Mouse (Mus musculus) stomach, embryonic 16.5 days (tissue): ENCODE data around the gene Hist1h4a. TPM values are rescaled to one million over a fixed set of nuclear protein-coding genes. Genes with fewer than 3 reads are reported as not detected.
A peak's percentile ranks its signal among the peaks of the same experiment; 100 is the strongest.
"Not testable (repeated sequence)": the region's sequence is repeated elsewhere in the genome, so short reads cannot be mapped to it uniquely, and the experiment has no call there.

Experiments
- ATAC-seq: fragments of 200-750 bp; cut with Nextera tagmentation; 2 replicates; pipeline ENCODE4 v1.8.0; 2017; ENCODE audit warnings: moderate number of reproducible peaks, moderate TSS enrichment; ENCODE audit not compliant: insufficient read depth, low FRiP score
- H3K27ac ChIP-seq: fragments of 300-500 bp; sonication (generic); 2 replicates; pipeline ENCODE4 v1.5.1; 2014; ENCODE audit warnings: low read length
- H3K27me3 ChIP-seq: fragments of 300-500 bp; sonication (generic); 2 replicates; pipeline ENCODE4 v1.6.1; 2014; ENCODE audit warnings: low read length, control low read depth, mixed read lengths; ENCODE audit not compliant: control insufficient read depth, insufficient read depth
- H3K36me3 ChIP-seq: fragments of 300-500 bp; sonication (generic); 2 replicates; pipeline ENCODE4 v1.6.1; 2014; ENCODE audit warnings: low read length; ENCODE audit not compliant: control insufficient read depth, insufficient read depth
- H3K4me1 ChIP-seq: fragments of 300-500 bp; sonication (generic); 2 replicates; pipeline ENCODE4 v1.6.1; 2014; ENCODE audit warnings: low read length, control low read depth, mixed read lengths; ENCODE audit not compliant: control insufficient read depth, insufficient read depth
- H3K4me2 ChIP-seq: fragments of 300-500 bp; sonication (generic); 2 replicates; pipeline ENCODE4 v1.6.1; 2014; ENCODE audit warnings: low read depth, low read length, mixed read lengths
- H3K4me3 ChIP-seq: fragments of 300-500 bp; sonication (generic); replicated peaks from 2 replicates; pipeline ENCODE4 v1.5.1; 2014; ENCODE audit warnings: mild to moderate bottlenecking, low read length
- H3K9ac ChIP-seq: fragments of 300-500 bp; sonication (generic); 2 replicates; pipeline ENCODE4 v1.6.1; 2014; ENCODE audit warnings: low read length
- H3K9me3 ChIP-seq: fragments of 300-500 bp; sonication (generic); replicated peaks from 2 replicates; pipeline ENCODE4 v1.6.1; 2016; ENCODE audit warnings: low read length, control low read depth; ENCODE audit not compliant: control insufficient read depth
- WGBS: fragments of 180-500 bp; shearing (Covaris S2); extraction: QIAGEN DNeasy Blood & Tissue Kit; methylation state at CpG from one replicate; pipeline ENCODE4 v1.1.7; 2014; 5-methylcytosine and 5-hydroxymethylcytosine counted together
- microRNA-seq: library from miRNA; unstranded; fragments of <30 nt; microRNA quantifications from one replicate; pipeline ENCODE4, GENCODE M21; 2016
- polyA plus RNA-seq: library from polyadenylated mRNA; unstranded; fragments of >200 nt; fragmentation: Nextera tagmentation; extraction: Ambion mirVana; gene quantifications from 2 replicates; pipeline ENCODE4 v1.2.1, GENCODE M21; 2015

Hist1h4a gene
- polyA plus RNA-seq, 1 experiment from 2014 or later: 0.28 TPM

- H3K27me3 ChIP-seq: no peaks in the 10 kb centered on the region
- no peak overlapping the region for H3K9ac ChIP-seq
- no peak overlapping the region for H3K4me2 ChIP-seq
- H3K4me1 ChIP-seq: no peaks in the 10 kb centered on the region
- ATAC-seq: no peak
- no peak overlapping the region for H3K27ac ChIP-seq
- H3K36me3 ChIP-seq: no peaks in the 10 kb centered on the region
- H3K9me3 ChIP-seq: no peaks in the 10 kb centered on the region
- WGBS: 80% methylated on average over 1 of the region's 1 CpGs
- no peak overlapping the region for H3K4me3 ChIP-seq
These were observed 35.8 kb downstream of the Hist1h4a start for GRCm38 (mm10) chr13:23725213-23725612.

GRCm38 (mm10) chr13:23724239-23724638 lies 36.8 kb downstream of the Hist1h4a start:
- WGBS: 61% methylated on average over 4 of the region's 4 CpGs
- Histone ChIP-seq H3K27me3 (no peaks in the 10 kb centered on the region), H3K9me3 (no peaks in the 10 kb centered on the region), H3K4me2 (no peak overlapping the region), H3K9ac (no peak overlapping the region), H3K27ac (no peak overlapping the region), H3K4me1 (no peaks in the 10 kb centered on the region), H3K4me3 (no peak overlapping the region), H3K36me3 (no peaks in the 10 kb centered on the region)
- ATAC-seq: peak; percentile 29; the same call in 1 of the 2 replicates

GRCm38 (mm10) chr13:23717593-23718245 lies 43.3 kb downstream of the Hist1h4a start:
- not testable (repeated sequence) for H3K27me3 ChIP-seq, H3K27ac ChIP-seq, H3K4me3 ChIP-seq, H3K9ac ChIP-seq, ATAC-seq, H3K36me3 ChIP-seq, H3K4me2 ChIP-seq, H3K4me1 ChIP-seq, H3K9me3 ChIP-seq
- 8% methylated on average over 2 of the region's 2 CpGs for WGBS

GRCm38 (mm10) chr13:23717176-23717575 lies 43.9 kb downstream of the Hist1h4a start:
- H3K4me1 ChIP-seq: no peaks in the 10 kb centered on the region
- WGBS: 46% methylated on average over 11 of the region's 11 CpGs
- no peak overlapping the region for H3K27ac ChIP-seq
- no peak overlapping the region for H3K9ac ChIP-seq
- no peak for ATAC-seq
- no peak overlapping the region for H3K4me2 ChIP-seq
- H3K9me3 ChIP-seq: no peaks in the 10 kb centered on the region
- H3K4me3 ChIP-seq: no peak overlapping the region
- no peaks in the 10 kb centered on the region for H3K27me3 ChIP-seq
- H3K36me3 ChIP-seq: no peaks in the 10 kb centered on the region

- WGBS: 78% methylated on average over 5 of the region's 5 CpGs
- H3K9me3 ChIP-seq: no peaks in the 10 kb centered on the region
- H3K9ac ChIP-seq: no peak overlapping the region
- H3K27me3 ChIP-seq: no peaks in the 10 kb centered on the region
- no peak overlapping the region for H3K4me3 ChIP-seq
- no peaks in the 10 kb centered on the region for H3K36me3 ChIP-seq
- H3K27ac ChIP-seq: no peak overlapping the region
- no peak overlapping the region for H3K4me2 ChIP-seq
- ATAC-seq: no peak
- no peaks in the 10 kb centered on the region for H3K4me1 ChIP-seq
These were observed 44.6 kb downstream of the Hist1h4a start for GRCm38 (mm10) chr13:23716261-23717042.

Small RNAs within 50 kb of the gene (microRNA-seq; reads per million reads assigned to microRNA genes)
- gene Gm44314 (not detected), gene Gm44484 (not detected)

Other genes starting within 250 kb of the Hist1h4a start
- 5.7 and 6.3 TPM in 2 replicates for gene Hist1h4h, start 230.2 kb downstream of the Hist1h4a start, polyA plus RNA-seq
- 0.74 and 3.1 TPM in 2 replicates for gene Hist1h2af, start 227.3 kb downstream of the Hist1h4a start, polyA plus RNA-seq
- 4.7 and 6.1 TPM in 2 replicates for gene Hist1h3g, start 225.8 kb downstream of the Hist1h4a start, polyA plus RNA-seq
- gene Hist1h2bh, start 217.8 kb downstream of the Hist1h4a start, polyA plus RNA-seq: 1.1 and 1.4 TPM in 2 replicates
- 0.81 and 0.90 TPM in 2 replicates for gene Hist1h3f, start 217.2 kb downstream of the Hist1h4a start, polyA plus RNA-seq
- 1.6 TPM in 1 of 2 replicates, not detected in the other for gene Hist1h4f, start 209.6 kb downstream of the Hist1h4a start, polyA plus RNA-seq
- gene Hist1h1d, start 208.0 kb downstream of the Hist1h4a start, polyA plus RNA-seq: 0.67 and 0.93 TPM in 2 replicates
- gene Hist1h3e, start 198.9 kb downstream of the Hist1h4a start, polyA plus RNA-seq: 2.8 and 3.6 TPM in 2 replicates
- 34.0 and 56.1 TPM in 2 replicates for gene Hist1h2ae, start 190.0 kb downstream of the Hist1h4a start, polyA plus RNA-seq
- 16.8 and 17.5 TPM in 2 replicates for gene Hist1h2bg, start 189.8 kb downstream of the Hist1h4a start, polyA plus RNA-seq
- 1.7 and 3.0 TPM in 2 replicates for gene Hist1h2bf, start 187.0 kb downstream of the Hist1h4a start, polyA plus RNA-seq
- 2.5 TPM in 2 replicates for gene Hist1h2ad, start 186.8 kb downstream of the Hist1h4a start, polyA plus RNA-seq
- 6.3 and 6.5 TPM in 2 replicates for gene Hist1h3d, start 185.5 kb downstream of the Hist1h4a start, polyA plus RNA-seq
- 60.7 and 86.3 TPM in 2 replicates for gene Hist1h4d, start 179.6 kb downstream of the Hist1h4a start, polyA plus RNA-seq
- 2.8 and 3.0 TPM in 2 replicates for gene Hist1h2be, start 140.1 kb downstream of the Hist1h4a start, polyA plus RNA-seq
- 11.3 and 16.6 TPM in 2 replicates for gene Hist1h1e, start 138.7 kb downstream of the Hist1h4a start, polyA plus RNA-seq
- 1.7 TPM in 2 replicates for gene Hist1h2ac, start 77.3 kb downstream of the Hist1h4a start, polyA plus RNA-seq
- 101 and 102 TPM in 2 replicates for gene Hist1h2bc, start 77.0 kb downstream of the Hist1h4a start, polyA plus RNA-seq
- gene Hist1h1t, start 65.4 kb downstream of the Hist1h4a start, polyA plus RNA-seq: 0.14 TPM in 1 of 2 replicates, not detected in the other
- 4.5 and 4.8 TPM in 2 replicates for gene Hist1h4c, start 62.8 kb downstream of the Hist1h4a start, polyA plus RNA-seq
- 8.8 and 9.6 TPM in 2 replicates for gene Hfe, start 50.4 kb downstream of the Hist1h4a start, polyA plus RNA-seq
- gene Hist1h1c, start 22.4 kb downstream of the Hist1h4a start, polyA plus RNA-seq: 53.4 and 58.0 TPM in 2 replicates
- 3.1 and 3.7 TPM in 2 replicates for gene Hist1h3c, start 15.6 kb downstream of the Hist1h4a start, polyA plus RNA-seq
- 1.00 and 2.9 TPM in 2 replicates for gene Hist1h2bb, start 14.5 kb downstream of the Hist1h4a start, polyA plus RNA-seq
- 16.2 and 26.2 TPM in 2 replicates for gene Hist1h2ab, start 10.1 kb downstream of the Hist1h4a start, polyA plus RNA-seq
- gene Hist1h3b, start 9.0 kb downstream of the Hist1h4a start, polyA plus RNA-seq: 7.0 and 7.5 TPM in 2 replicates
- gene Hist1h4b, start 4.2 kb downstream of the Hist1h4a start, polyA plus RNA-seq: 1.2 and 3.7 TPM in 2 replicates
- gene Hist1h3a, start 1.2 kb upstream of the Hist1h4a start, polyA plus RNA-seq: 2.0 and 3.5 TPM in 2 replicates
- gene Hist1h1a, start 2.4 kb upstream of the Hist1h4a start, polyA plus RNA-seq: 1.3 TPM in 2 replicates
- gene Trim38, start 8.7 kb upstream of the Hist1h4a start, polyA plus RNA-seq: not detected in 2 replicates
- gene Slc17a2, start 45.8 kb upstream of the Hist1h4a start, polyA plus RNA-seq: 0.06 and 0.11 TPM in 2 replicates
- gene Slc17a3, start 78.2 kb upstream of the Hist1h4a start, polyA plus RNA-seq: 0.27 and 0.41 TPM in 2 replicates
- 0.22 TPM in 1 of 2 replicates, not detected in the other for gene Slc17a1, start 106.5 kb upstream of the Hist1h4a start, polyA plus RNA-seq
- gene Slc17a4, start 153.8 kb upstream of the Hist1h4a start, polyA plus RNA-seq: 2.7 and 3.1 TPM in 2 replicates
- gene Hist1h2ba, start 172.9 kb upstream of the Hist1h4a start, polyA plus RNA-seq: not detected in 2 replicates
- not detected in 2 replicates for gene Hist1h2aa, start 173.2 kb upstream of the Hist1h4a start, polyA plus RNA-seq
- gene Scgn, start 230.0 kb upstream of the Hist1h4a start, polyA plus RNA-seq: 4.9 and 6.1 TPM in 2 replicates